Mouse (Mus musculus): Measurements from ENCODE around the gene Gzmk. TPM values are rescaled to one million over a fixed set of nuclear protein-coding genes. Genes with fewer than 3 reads are reported as not detected.

Gene Gzmk
- polyA plus RNA-seq (2014; fragmentation: Nextera tagmentation; extraction: Ambion mirVana): not detected in 2 replicates

GRCm38 (mm10) chr13:113225811-113226210 lies at the start of gene Gzmk:
Gene Gzmk (minus strand): TSS chr13:113225908.
- H3K4me3 ChIP-seq (ENCODE audit: low read length): no peak within 1 kb of the TSS
- H3K4me2 ChIP-seq (replicated peaks; ENCODE audit: low read depth, low read length): no peak within 1 kb of the TSS
- no peaks in the 10 kb centered on the region for H3K36me3 ChIP-seq (ENCODE audit: control insufficient read depth, insufficient read depth, low read length)
- WGBS: 70% methylated on average over 7 of the region's 7 CpGs
- H3K4me1 ChIP-seq (ENCODE audit: control insufficient read depth, insufficient read depth, low read length): no peaks in the 10 kb centered on the region
- ATAC-seq (ENCODE audit: low FRiP score, low TSS enrichment): no peak
- H3K9me3 ChIP-seq (ENCODE audit: control insufficient read depth, low read length): no peaks in the 10 kb centered on the region
- H3K9ac ChIP-seq (ENCODE audit: low read depth, low read length): no peak within 1 kb of the TSS
- H3K27me3 ChIP-seq (ENCODE audit: control insufficient read depth, insufficient read depth, low read length): no peaks in the 10 kb centered on the region
- no peak within 1 kb of the TSS for H3K27ac ChIP-seq (ENCODE audit: low read depth, low read length)

- Histone ChIP-seq H3K9me3 (ENCODE audit: control insufficient read depth, low read length) (no peaks in the 10 kb centered on the region), H3K4me1 (ENCODE audit: control insufficient read depth, insufficient read depth, low read length) (no peaks in the 10 kb centered on the region), H3K27me3 (ENCODE audit: control insufficient read depth, insufficient read depth, low read length) (no peaks in the 10 kb centered on the region), H3K9ac (ENCODE audit: low read depth, low read length) (no peak overlapping the region), H3K36me3 (ENCODE audit: control insufficient read depth, insufficient read depth, low read length) (no peaks in the 10 kb centered on the region), H3K4me2 (replicated peaks; ENCODE audit: low read depth, low read length) (no peak overlapping the region), H3K27ac (ENCODE audit: low read depth, low read length) (no peak overlapping the region), H3K4me3 (ENCODE audit: low read length) (no peak overlapping the region)
- WGBS: 76% methylated on average over 8 of the region's 8 CpGs
- no peak for ATAC-seq (ENCODE audit: low FRiP score, low TSS enrichment)
Observed at GRCm38 (mm10) chr13:113271189-113271588, 45.5 kb upstream of the Gzmk start.

GRCm38 (mm10) chr13:113269777-113270776 lies 44.4 kb upstream of the Gzmk start:
- Histone ChIP-seq H3K27me3 (ENCODE audit: control insufficient read depth, insufficient read depth, low read length) (no peaks in the 10 kb centered on the region), H3K4me3 (ENCODE audit: low read length) (no peak overlapping the region), H3K9ac (ENCODE audit: low read depth, low read length) (no peak overlapping the region), H3K27ac (ENCODE audit: low read depth, low read length) (no peak overlapping the region), H3K4me2 (replicated peaks; ENCODE audit: low read depth, low read length) (no peak overlapping the region), H3K9me3 (ENCODE audit: control insufficient read depth, low read length) (no peaks in the 10 kb centered on the region), H3K36me3 (ENCODE audit: control insufficient read depth, insufficient read depth, low read length) (no peaks in the 10 kb centered on the region), H3K4me1 (ENCODE audit: control insufficient read depth, insufficient read depth, low read length) (no peaks in the 10 kb centered on the region)
- 58% methylated on average over 18 of the region's 18 CpGs for WGBS
- ATAC-seq (ENCODE audit: low FRiP score, low TSS enrichment): peak; percentile 81

GRCm38 (mm10) chr13:113267204-113267603 lies 41.5 kb upstream of the Gzmk start:
- H3K27ac ChIP-seq (ENCODE audit: low read depth, low read length): no peak overlapping the region
- H3K4me3 ChIP-seq (ENCODE audit: low read length): no peak overlapping the region
- H3K4me1 ChIP-seq (ENCODE audit: control insufficient read depth, insufficient read depth, low read length): no peaks in the 10 kb centered on the region
- no peak overlapping the region for H3K9ac ChIP-seq (ENCODE audit: low read depth, low read length)
- no peaks in the 10 kb centered on the region for H3K36me3 ChIP-seq (ENCODE audit: control insufficient read depth, insufficient read depth, low read length)
- H3K27me3 ChIP-seq (ENCODE audit: control insufficient read depth, insufficient read depth, low read length): no peaks in the 10 kb centered on the region
- no peaks in the 10 kb centered on the region for H3K9me3 ChIP-seq (ENCODE audit: control insufficient read depth, low read length)
- ATAC-seq (ENCODE audit: low FRiP score, low TSS enrichment): no peak
- 87% methylated on average over 3 of the region's 3 CpGs for WGBS
- no peak overlapping the region for H3K4me2 ChIP-seq (replicated peaks; ENCODE audit: low read depth, low read length)

GRCm38 (mm10) chr13:113266495-113266951 lies 40.8 kb upstream of the Gzmk start:
- H3K9me3 ChIP-seq (ENCODE audit: control insufficient read depth, low read length): no peaks in the 10 kb centered on the region
- peak; percentile 63 for ATAC-seq (ENCODE audit: low FRiP score, low TSS enrichment)
- H3K9ac ChIP-seq (ENCODE audit: low read depth, low read length): no peak overlapping the region

GRCm38 (mm10) chr13:113265257-113265656 lies 39.5 kb upstream of the Gzmk start:
- H3K9me3 ChIP-seq (ENCODE audit: control insufficient read depth, low read length): no peaks in the 10 kb centered on the region
- WGBS: 32% methylated on average over 13 of the region's 13 CpGs
- no peaks in the 10 kb centered on the region for H3K27me3 ChIP-seq (ENCODE audit: control insufficient read depth, insufficient read depth, low read length)
- no peak for ATAC-seq (ENCODE audit: low FRiP score, low TSS enrichment)
- H3K36me3 ChIP-seq (ENCODE audit: control insufficient read depth, insufficient read depth, low read length): no peaks in the 10 kb centered on the region
- H3K27ac ChIP-seq (ENCODE audit: low read depth, low read length): no peak overlapping the region
- H3K4me3 ChIP-seq (ENCODE audit: low read length): no peak overlapping the region
- H3K9ac ChIP-seq (ENCODE audit: low read depth, low read length): no peak overlapping the region
- no peaks in the 10 kb centered on the region for H3K4me1 ChIP-seq (ENCODE audit: control insufficient read depth, insufficient read depth, low read length)
- no peak overlapping the region for H3K4me2 ChIP-seq (replicated peaks; ENCODE audit: low read depth, low read length)

More at GRCm38 (mm10) chr13:113266495-113266951, 40.8 kb upstream of the Gzmk start:
- Histone ChIP-seq H3K4me2 (replicated peaks; ENCODE audit: low read depth, low read length) (no peak overlapping the region), H3K27me3 (ENCODE audit: control insufficient read depth, insufficient read depth, low read length) (no peaks in the 10 kb centered on the region), H3K27ac (ENCODE audit: low read depth, low read length) (no peak overlapping the region), H3K36me3 (ENCODE audit: control insufficient read depth, insufficient read depth, low read length) (no peaks in the 10 kb centered on the region), H3K4me1 (ENCODE audit: control insufficient read depth, insufficient read depth, low read length) (no peaks in the 10 kb centered on the region), H3K4me3 (ENCODE audit: low read length) (no peak overlapping the region)
- 31% methylated on average over 9 of the region's 9 CpGs for WGBS

- Histone ChIP-seq H3K4me1 (ENCODE audit: control insufficient read depth, insufficient read depth, low read length) (no peaks in the 10 kb centered on the region), H3K27me3 (ENCODE audit: control insufficient read depth, insufficient read depth, low read length) (no peaks in the 10 kb centered on the region), H3K27ac (ENCODE audit: low read depth, low read length) (no peak overlapping the region), H3K9me3 (ENCODE audit: control insufficient read depth, low read length) (no peaks in the 10 kb centered on the region), H3K4me2 (replicated peaks; ENCODE audit: low read depth, low read length) (no peak overlapping the region), H3K9ac (ENCODE audit: low read depth, low read length) (no peak overlapping the region), H3K4me3 (ENCODE audit: low read length) (no peak overlapping the region), H3K36me3 (ENCODE audit: control insufficient read depth, insufficient read depth, low read length) (no peaks in the 10 kb centered on the region)
- no peak for ATAC-seq (ENCODE audit: low FRiP score, low TSS enrichment)
- 89% methylated on average over 12 of the region's 12 CpGs for WGBS
Observed at GRCm38 (mm10) chr13:113262822-113263221, 37.1 kb upstream of the Gzmk start.

GRCm38 (mm10) chr13:113259237-113259636 lies 33.5 kb upstream of the Gzmk start:
- H3K9me3 ChIP-seq (ENCODE audit: control insufficient read depth, low read length): no peaks in the 10 kb centered on the region
- H3K27me3 ChIP-seq (ENCODE audit: control insufficient read depth, insufficient read depth, low read length): no peaks in the 10 kb centered on the region
- H3K27ac ChIP-seq (ENCODE audit: low read depth, low read length): no peak overlapping the region
- WGBS: 90% methylated on average over 5 of the region's 5 CpGs
- H3K4me3 ChIP-seq (ENCODE audit: low read length): no peak overlapping the region
- H3K9ac ChIP-seq (ENCODE audit: low read depth, low read length): no peak overlapping the region
- no peaks in the 10 kb centered on the region for H3K4me1 ChIP-seq (ENCODE audit: control insufficient read depth, insufficient read depth, low read length)
- no peak for ATAC-seq (ENCODE audit: low FRiP score, low TSS enrichment)
- no peak overlapping the region for H3K4me2 ChIP-seq (replicated peaks; ENCODE audit: low read depth, low read length)
- no peaks in the 10 kb centered on the region for H3K36me3 ChIP-seq (ENCODE audit: control insufficient read depth, insufficient read depth, low read length)

- WGBS: 53% methylated on average over 5 of the region's 5 CpGs
Observed at GRCm38 (mm10) chr13:113257190-113257589, 31.5 kb upstream of the Gzmk start.

More at GRCm38 (mm10) chr13:113257190-113257589, 31.5 kb upstream of the Gzmk start:
- H3K4me3 ChIP-seq (ENCODE audit: low read length): no peak overlapping the region
- H3K27me3 ChIP-seq (ENCODE audit: control insufficient read depth, insufficient read depth, low read length): no peaks in the 10 kb centered on the region
- ATAC-seq (ENCODE audit: low FRiP score, low TSS enrichment): no peak
- no peaks in the 10 kb centered on the region for H3K9me3 ChIP-seq (ENCODE audit: control insufficient read depth, low read length)
- no peaks in the 10 kb centered on the region for H3K4me1 ChIP-seq (ENCODE audit: control insufficient read depth, insufficient read depth, low read length)
- H3K4me2 ChIP-seq (replicated peaks; ENCODE audit: low read depth, low read length): no peak overlapping the region
- no peaks in the 10 kb centered on the region for H3K36me3 ChIP-seq (ENCODE audit: control insufficient read depth, insufficient read depth, low read length)
- H3K27ac ChIP-seq (ENCODE audit: low read depth, low read length): no peak overlapping the region
- H3K9ac ChIP-seq (ENCODE audit: low read depth, low read length): no peak overlapping the region

Measured in kidney, embryonic 14.5 days (tissue).